Mouse (Mus musculus): ENCODE results near the gene Ociad2. TPM values are rescaled to one million over a fixed set of nuclear protein-coding genes. Genes with fewer than 3 reads are reported as not detected.

Ociad2 gene
- total RNA-seq (2021) (10 to 100 TPM; 19.3 to 32.9 TPM), polyA plus RNA-seq (2012; rRNA removed) (0.83 and 1.1 TPM in 2 replicates)
- long read RNA-seq, transcript Ociad2-201 (7 exons, 2,554 nt): major isoform, 24 of 26 reads
- long read RNA-seq, partial matches to known transcripts: 0 of 26 reads
- long read RNA-seq, other reads (novel, unspliced or antisense): 1 of 26 reads

GRCm38 (mm10) chr5:73340723-73341235, at the start of gene Ociad2:
TSS of gene Ociad2 (minus strand) at chr5:73341028.
- peak; percentile 46 for DNase-seq

DNA sequence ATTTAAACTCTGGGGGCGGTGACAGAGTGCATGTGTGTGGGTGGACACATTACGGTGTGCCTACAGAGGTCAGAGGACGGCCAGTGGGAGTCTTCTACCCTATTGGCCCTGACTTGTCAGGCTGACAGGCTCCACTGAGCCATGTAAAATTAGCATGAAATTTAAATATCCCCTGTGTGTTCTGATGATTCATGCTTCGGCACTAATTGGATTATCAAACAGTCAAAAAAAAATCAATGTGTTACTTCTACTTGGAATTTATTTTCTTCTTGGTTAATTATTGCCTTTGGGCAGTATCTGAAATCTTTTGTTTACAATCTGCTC, 42.8 kb upstream of the Ociad2 start:
- DNase-seq: no peak

DNA sequence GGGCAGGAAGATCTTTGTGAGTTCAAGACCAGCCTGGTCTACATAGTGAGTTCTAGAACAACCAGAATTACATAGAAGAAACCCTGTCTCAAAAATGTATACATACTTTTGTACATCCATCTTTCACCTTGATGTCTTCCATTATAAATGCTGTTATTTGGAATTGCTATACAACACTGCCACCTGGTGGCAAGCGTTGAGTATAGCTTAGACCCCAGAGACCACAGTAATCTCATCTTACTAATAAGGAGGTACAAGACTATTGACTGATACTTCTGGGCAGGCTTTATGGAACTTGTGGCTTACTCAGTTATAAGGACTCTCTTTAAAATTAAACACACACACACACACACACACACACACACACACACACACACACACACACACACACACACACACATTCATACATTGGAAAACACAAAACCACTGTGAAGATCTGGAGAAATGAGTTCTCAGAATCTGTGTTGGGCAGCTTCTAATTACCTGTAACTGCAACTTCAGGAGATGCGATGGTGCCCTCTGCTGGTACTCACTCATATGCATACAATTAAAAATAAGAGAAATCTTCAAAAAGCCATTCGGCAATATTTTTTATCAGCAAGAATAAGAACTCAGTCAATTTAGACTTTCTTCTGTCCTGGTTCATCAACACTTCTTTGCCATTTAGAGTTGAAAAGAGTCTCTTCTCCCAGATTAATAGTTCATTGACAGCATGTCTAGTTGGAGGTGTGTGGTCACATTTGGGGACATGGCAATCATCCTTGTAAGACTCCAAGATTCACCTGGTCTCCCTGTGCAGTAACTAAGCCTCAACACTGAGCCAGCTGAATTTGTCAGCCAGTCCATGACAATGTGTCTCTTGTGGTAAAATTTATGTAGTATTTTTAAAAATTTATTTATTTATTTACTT, 42.2 kb upstream of the Ociad2 start:
- peak; percentile 60 for DNase-seq

- DNase-seq: peak; percentile 37
Observed at GRCm38 (mm10) chr5:73381976-73382540, 41.2 kb upstream of the Ociad2 start.

DNA sequence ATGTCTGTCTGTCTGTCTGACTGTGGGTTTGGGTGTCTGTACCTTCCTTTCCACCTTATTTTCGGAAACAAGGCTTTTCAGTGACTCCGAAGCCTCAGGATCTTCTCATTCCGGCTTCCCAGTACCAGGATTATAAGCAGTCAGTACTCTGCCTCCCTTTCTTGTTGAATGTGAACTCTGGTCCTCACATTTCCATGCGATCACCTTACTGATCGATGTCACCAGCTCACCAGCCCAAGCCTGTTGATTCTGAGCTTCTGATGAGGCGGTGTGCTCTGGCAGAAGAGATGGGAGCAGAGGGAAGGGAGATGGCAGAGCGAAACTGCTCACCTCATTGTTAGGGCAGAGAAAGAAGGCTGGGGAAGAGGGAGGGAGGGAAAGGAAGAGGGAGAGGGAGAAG, 40.7 kb upstream of the Ociad2 start:
- no peak for DNase-seq

GRCm38 (mm10) chr5:73380829-73381228, 40.0 kb upstream of the Ociad2 start:
- DNase-seq: no peak

DNA sequence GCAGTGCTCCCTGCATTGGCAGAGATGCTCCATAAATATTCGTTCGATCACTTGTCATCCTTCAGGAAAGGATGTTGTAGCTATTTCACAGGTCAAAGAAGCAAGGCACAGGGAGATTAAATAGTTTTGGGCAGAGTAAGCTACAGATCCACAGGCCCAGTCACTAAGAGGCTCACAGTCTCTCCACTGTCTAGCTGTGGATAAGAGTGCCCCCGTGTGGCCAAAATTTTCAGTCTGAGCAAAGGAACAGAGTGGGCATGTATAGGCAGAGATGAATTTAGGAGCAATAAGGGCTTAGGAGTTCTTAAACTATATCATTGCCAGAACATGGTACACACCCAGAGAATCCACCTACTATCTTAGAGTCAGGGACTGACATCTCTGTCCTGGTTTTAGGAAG, 39.1 kb upstream of the Ociad2 start:
- peak; percentile 84 for DNase-seq

GRCm38 (mm10) chr5:73376491-73376890, 35.7 kb upstream of the Ociad2 start:
- DNase-seq: peak; percentile 50

DNA sequence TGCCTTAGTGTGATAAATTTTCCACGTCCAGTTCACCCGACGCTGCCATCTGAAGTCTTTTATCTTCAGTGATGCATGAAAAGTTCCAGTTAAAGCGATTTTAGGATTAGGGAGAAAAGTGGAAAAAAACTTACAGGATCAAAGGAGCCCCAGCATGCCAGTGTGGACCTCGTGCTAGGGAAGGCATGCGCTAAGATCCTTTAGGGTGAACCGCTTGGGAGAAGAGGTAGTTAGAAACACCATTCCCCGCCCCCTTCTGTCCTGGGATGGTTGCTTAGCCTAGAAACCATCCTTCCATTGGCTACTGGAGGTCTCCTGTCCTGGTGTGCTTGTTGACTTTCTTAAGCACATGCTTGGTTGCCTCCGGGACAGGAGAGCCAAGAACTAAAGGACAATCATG, 35.2 kb upstream of the Ociad2 start:
- no peak for DNase-seq

DNA sequence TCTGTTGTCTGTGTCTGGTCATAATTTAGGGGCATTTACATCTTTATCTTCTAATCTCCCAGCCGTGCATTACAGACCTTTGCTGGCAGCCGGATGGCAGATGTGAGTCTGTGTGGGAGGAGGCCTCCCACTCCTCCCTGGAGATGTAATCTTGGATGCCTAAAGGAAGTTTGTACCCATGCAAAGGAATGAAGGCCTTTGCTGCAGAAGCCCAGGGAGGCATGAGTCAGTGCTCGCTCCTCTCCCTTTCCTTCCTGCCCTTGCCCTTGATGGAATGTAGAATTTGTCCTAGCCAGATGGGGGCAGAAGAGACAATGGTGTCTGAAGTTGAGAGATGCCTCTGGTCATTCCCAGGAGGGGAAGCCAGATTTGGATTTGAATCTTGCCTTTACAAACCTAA, 32.4 kb upstream of the Ociad2 start:
- DNase-seq: peak; percentile 51

- no peak for DNase-seq
Observed at GRCm38 (mm10) chr5:73372601-73373000, 31.8 kb upstream of the Ociad2 start.

DNA sequence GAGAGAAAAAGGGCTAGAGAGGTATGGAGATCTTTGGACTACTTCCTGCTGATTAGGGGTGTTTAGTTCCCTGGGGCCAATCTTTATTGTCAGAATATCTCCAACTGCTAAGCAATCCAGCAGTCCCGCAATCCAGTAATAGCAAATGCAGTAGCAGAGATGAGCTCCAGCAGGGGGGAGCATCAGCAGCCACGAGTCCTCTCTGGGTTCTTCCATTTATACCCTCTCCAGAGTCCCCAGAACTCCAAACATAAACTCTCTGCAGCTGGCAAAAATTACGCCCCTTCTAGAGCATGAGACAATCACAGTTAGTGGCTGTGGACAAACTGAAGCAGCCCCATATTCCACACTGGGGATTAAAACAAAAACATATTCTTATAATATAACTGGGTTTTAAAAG, 28.9 kb upstream of the Ociad2 start:
- no peak for DNase-seq

DNA sequence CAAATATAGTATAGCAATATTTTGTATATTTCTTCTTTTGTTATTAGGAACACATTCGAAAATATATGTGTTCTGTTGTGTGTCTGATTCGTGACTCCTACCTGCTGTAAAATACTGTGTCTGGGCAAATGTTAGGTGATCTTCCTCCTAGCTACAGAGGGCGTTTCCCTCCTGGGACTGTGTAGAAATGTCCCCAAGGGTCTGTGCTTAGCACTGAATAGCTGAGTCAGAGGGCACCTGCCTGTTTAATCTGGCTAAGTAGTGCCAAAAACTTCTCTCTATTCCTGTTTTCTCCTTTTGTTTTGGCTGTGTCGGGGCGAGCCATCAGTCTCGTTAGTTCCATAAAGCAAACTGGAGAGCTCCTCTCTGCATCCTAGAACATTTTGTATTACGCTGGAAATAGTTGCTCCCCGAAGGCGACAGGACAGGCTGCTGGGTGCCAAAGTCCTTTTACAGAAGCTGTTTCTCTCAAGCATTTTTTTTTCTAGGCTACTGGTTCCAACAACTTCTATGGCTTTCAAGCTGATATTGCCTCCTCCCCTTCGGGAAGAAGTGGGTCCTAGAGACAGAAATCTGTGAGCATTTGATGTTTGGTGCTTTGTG, 28.1 kb upstream of the Ociad2 start:
- no peak for DNase-seq

DNA sequence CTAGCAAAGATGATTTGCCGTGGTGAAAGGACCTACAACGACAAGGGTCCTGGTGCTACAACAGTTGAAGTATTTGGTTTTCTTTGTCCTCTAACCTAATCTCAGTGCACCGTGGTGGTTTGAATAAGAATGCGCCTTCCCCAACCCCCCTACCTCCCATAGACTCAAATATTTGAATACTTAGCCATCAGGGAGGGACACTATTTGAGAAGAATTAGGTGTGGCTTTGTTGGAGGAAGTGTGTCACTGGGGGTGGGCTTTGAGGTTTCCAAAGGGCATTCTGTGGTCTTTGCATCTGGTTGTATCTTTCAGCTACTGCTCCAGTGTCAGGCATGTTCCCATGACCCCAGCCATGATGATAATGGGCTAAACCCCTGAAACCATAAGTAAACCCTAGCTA, 27.1 kb upstream of the Ociad2 start:
- no peak for DNase-seq

DNA sequence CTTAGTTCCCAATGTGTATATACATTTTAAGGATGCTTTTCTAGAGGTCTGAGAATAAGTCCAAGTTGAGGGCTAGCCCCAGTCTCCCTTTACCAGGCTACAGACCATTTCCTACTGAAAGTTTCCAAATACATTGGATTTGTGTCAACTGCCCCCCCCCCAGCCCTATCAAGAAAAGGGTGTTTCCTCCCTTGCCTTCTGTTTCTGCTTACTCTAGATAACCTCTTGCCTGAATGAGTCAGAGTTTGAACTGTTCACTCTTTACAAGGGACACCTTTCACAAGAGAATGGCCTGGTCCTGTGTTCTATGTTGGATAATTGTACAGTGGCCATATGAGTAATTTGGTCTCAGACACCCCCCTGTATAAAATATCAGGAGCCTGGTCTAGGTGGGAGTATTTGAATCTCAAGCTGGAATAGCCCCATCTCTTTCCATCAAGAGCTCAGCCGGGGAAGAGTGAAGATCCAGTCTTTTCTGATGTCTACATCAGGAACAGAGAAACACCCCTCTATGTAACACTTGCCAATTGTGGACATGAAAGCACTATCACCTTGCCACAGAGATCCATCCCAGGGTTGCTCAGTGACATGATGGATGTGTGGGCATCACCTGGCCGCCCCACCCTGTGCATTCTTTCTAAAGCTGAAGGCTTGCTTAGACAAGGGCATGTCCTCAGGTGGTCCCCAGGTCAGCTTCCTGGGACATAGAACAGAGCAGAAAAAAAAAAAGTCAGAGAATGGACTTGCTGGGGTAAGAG, 23.5 kb upstream of the Ociad2 start:
- DNase-seq: no peak

DNA sequence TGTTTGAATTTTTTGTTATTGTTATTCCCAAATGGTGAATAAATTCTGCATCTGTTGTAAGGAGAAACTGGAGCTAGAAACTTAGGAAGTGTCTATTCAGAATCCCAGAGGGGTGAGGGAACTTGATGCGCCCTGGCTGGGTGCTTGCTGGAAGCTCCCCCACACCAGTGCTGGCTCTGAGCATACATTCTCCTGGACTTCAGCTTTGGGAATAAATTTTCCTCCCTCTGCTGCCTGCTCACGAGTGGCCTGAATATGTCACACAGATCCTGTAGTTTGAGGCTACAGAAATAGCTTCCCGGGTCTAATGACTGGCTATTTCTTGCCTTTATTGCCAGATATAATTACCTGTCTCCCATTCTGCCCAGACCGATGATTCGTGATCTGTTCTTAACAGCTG, 22.0 kb upstream of the Ociad2 start:
- no peak for DNase-seq

DNA sequence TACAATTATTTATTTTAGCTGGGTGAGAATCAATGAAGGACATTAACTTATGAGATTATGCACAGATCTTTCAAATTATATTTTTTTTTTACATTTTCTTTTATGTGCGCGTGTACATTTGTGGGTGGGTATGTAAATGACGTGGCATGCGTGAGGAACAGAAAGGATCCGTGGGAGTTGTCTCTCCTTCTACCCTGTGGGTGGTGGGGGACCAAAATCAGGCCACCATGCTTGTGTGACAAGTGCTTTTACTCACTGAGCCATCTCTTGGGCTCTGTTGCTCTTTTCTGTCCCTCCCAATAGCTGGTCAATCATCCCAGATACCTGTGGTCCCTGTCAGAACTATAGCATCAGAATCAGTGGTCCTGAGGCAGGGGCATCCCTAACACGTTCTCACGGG, 21.5 kb upstream of the Ociad2 start:
- no peak for DNase-seq

DNA sequence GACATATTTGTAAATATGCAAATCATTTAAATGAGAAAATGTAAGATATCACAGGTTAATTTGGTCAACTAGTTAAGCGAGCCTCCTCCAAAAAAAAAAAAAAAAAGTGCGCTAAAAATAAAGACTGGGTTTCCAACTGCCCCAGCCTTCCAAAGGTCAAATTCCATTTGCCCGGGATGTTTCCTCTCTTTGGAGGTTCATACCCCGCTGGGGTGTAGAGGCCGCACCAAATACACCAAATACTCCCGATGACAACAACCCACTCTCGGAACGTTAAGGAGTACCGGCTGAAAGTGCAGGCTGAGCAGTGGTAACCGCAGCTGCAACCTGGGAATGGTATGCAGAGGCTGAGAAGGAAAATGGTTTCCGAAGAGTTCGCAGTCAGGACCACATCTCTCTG, 19.4 kb upstream of the Ociad2 start:
- no peak for DNase-seq

GRCm38 (mm10) chr5:73359752-73360141, 18.9 kb upstream of the Ociad2 start:
- DNase-seq: no peak

- no peak for DNase-seq
Observed at GRCm38 (mm10) chr5:73359134-73359751, 18.4 kb upstream of the Ociad2 start.

DNA sequence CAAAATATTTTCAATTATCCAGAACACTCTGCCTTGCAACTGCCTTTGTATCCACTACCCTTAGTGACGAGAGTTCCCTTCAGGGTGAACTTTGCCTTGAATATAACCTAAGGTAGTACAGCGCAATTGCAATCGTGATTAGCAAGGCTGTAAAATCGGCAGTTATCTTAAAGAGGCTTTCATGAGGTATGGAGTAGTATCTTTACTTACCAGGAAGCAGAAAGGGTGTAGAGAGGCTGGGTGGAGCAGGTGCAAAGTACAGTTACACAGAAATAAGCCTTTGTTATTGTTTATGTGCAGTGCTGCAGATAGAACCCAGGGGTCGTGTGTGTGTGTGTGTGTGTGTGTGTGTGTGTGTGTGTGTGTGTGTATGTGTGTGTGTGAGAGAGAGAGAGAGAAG, 14.6 kb upstream of the Ociad2 start:
- no peak for DNase-seq

GRCm38 (mm10) chr5:73353978-73354377, 13.2 kb upstream of the Ociad2 start:
- no peak for DNase-seq

Measured in adrenal gland, adult 2 months (tissue).